Mouse (Mus musculus) intestine, embryonic 16.5 days (tissue): ENCODE results near the gene Sema3d. TPM values are rescaled to one million over a fixed set of nuclear protein-coding genes. Genes with fewer than 3 reads are reported as not detected.

ENCODE experiments used
- ATAC-seq: fragments of 200-750 bp; cut with Nextera tagmentation; 2 replicates; pipeline ENCODE4 v1.8.0; 2017; ENCODE audit warnings: moderate TSS enrichment, moderate library complexity
- H3K27ac ChIP-seq: fragments of 300-500 bp; sonication (generic); 2 replicates; pipeline ENCODE4 v1.5.1; 2014; ENCODE audit warnings: mild to moderate bottlenecking, low read length
- H3K27me3 ChIP-seq: fragments of 300-500 bp; sonication (generic); replicated peaks from 2 replicates; pipeline ENCODE4 v1.6.1; 2014; ENCODE audit warnings: low read length, control low read depth, mixed read lengths; ENCODE audit not compliant: control insufficient read depth, insufficient read depth
- H3K36me3 ChIP-seq: fragments of 300-500 bp; sonication (generic); 2 replicates; pipeline ENCODE4 v1.6.1; 2014; ENCODE audit warnings: low read length, control low read depth; ENCODE audit not compliant: control insufficient read depth, insufficient read depth
- H3K4me1 ChIP-seq: fragments of 300-500 bp; sonication (generic); 2 replicates; pipeline ENCODE4 v1.6.1; 2014; ENCODE audit warnings: low read length, control low read depth, mixed read lengths; ENCODE audit not compliant: control insufficient read depth, insufficient read depth
- H3K4me2 ChIP-seq: fragments of 300-500 bp; sonication (generic); 2 replicates; pipeline ENCODE4 v1.6.1; 2014; ENCODE audit warnings: low read depth, low read length, control low read depth
- H3K4me3 ChIP-seq: fragments of 300-500 bp; sonication (generic); 2 replicates; pipeline ENCODE4 v1.5.1; 2014; ENCODE audit warnings: mild to moderate bottlenecking, low read length
- H3K9ac ChIP-seq: fragments of 300-500 bp; sonication (generic); 2 replicates; pipeline ENCODE4 v1.6.1; 2014; ENCODE audit warnings: low read depth, low read length
- H3K9me3 ChIP-seq: fragments of 300-500 bp; sonication (generic); 2 replicates; pipeline ENCODE4 v1.6.1; 2016; ENCODE audit warnings: low read length, control low read depth; ENCODE audit not compliant: control insufficient read depth
- WGBS: fragments of 180-500 bp; shearing (Covaris S2); extraction: QIAGEN DNeasy Blood & Tissue Kit; methylation state at CpG from one replicate; pipeline ENCODE4 v1.1.7; 2014; 5-methylcytosine and 5-hydroxymethylcytosine counted together
- polyA plus RNA-seq: library from polyadenylated mRNA; unstranded; fragments of >200 nt; fragmentation: Nextera tagmentation; extraction: Ambion mirVana; gene quantifications from 2 replicates; pipeline ENCODE4 v1.2.1, GENCODE M21; 2015

Gene Sema3d
- polyA plus RNA-seq, 1 experiment from 2014 or later = 7.3 TPM

DNA sequence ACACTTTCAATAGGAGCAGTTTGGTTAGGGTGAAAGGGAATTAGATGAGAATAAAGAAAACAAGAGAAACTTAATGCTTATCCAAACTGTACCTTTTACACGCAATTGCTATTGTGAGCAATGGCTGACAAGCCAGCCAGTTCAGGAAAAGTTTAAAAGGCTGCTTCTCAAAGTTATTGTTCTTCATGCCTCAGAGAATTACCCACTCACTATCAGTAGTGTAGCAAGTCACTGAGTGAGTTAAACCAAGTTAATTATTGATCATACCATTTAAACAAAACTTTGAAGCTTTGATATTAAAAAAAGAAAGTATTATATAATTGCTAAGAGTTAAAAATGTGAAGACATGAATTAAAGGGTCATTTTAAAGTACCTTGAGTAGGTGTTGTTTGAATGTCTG, 108.5 kb downstream of the Sema3d start:
- no peaks in the 10 kb centered on the region for H3K27me3 ChIP-seq
- H3K9me3 ChIP-seq = no peaks in the 10 kb centered on the region
- WGBS = 67% methylated on average over 1 of the region's 1 CpGs
- no peaks in the 10 kb centered on the region for H3K36me3 ChIP-seq
- H3K4me3 ChIP-seq = no peak overlapping the region
- H3K4me1 ChIP-seq = no peaks in the 10 kb centered on the region
- no peak overlapping the region for H3K9ac ChIP-seq
- H3K4me2 ChIP-seq = no peak overlapping the region
- no peak for ATAC-seq
- no peak overlapping the region for H3K27ac ChIP-seq

DNA sequence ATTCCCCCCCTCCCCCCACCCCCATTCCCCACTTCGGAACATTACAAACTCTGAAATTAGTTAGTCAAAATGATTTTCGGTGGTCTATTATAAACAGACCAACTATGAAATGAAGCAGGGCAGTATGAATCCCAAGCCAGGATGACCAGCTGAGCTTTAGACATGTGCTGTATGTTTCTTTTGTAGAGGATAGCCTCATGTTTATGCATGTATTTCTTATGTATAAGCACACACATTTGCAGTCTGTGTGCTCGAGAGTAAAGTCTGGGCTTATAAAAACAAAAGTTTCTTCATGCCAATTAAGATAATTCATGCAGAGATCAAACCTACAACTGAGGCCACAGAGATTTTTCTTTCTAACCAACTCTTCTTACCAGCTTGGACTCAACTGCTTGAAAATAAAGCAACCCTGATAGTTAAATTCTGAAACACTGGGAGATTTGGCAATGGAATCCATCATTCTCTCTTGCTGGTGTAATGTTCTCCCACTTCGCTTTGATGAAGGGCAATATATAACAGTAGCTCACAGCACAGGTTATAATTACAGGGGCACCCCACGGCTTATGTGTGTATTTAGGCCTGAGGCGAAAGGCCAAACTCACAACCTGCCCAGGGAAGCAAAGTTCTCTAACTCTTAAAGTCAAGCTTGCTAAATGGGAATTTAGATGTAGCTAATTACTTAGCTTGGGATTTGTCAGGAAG, 115.2 kb downstream of the Sema3d start:
- Histone ChIP-seq H3K4me2 (no peak overlapping the region), H3K9me3 (no peaks in the 10 kb centered on the region), H3K4me1 (no peaks in the 10 kb centered on the region; the same call in 1 of the 2 replicates), H3K27ac (no peak overlapping the region), H3K4me3 (no peak overlapping the region), H3K27me3 (no peaks in the 10 kb centered on the region), H3K9ac (no peak overlapping the region), H3K36me3 (no peaks in the 10 kb centered on the region)
- no peak for ATAC-seq
- 65% methylated on average over 6 of the region's 6 CpGs for WGBS

DNA sequence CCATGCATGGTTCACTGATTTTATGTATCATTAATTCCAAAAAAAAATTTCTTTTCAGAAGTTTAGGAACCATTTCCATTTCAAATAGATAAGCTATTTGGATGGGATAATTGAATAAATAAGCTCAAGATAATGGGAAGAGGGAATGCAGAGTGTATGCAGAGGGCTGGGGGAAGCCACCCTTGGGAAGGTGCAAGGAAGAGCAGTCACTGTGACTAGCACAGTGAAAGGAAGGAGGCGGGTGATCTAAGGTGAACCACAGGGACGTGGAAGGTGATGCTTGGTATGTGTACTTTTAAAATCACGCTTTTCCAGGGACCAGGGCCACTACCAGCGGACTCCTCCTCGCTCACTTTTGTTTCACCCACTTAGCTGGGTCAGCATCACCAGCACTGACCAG, 115.9 kb downstream of the Sema3d start:
- WGBS = 91% methylated on average over 5 of the region's 5 CpGs
- no peak overlapping the region for H3K4me3 ChIP-seq
- no peaks in the 10 kb centered on the region; the same call in 1 of the 2 replicates for H3K4me1 ChIP-seq
- no peak overlapping the region for H3K9ac ChIP-seq
- no peaks in the 10 kb centered on the region for H3K27me3 ChIP-seq
- H3K9me3 ChIP-seq = no peaks in the 10 kb centered on the region
- no peak for ATAC-seq
- H3K36me3 ChIP-seq = no peaks in the 10 kb centered on the region
- no peak overlapping the region for H3K4me2 ChIP-seq
- H3K27ac ChIP-seq = no peak overlapping the region

DNA sequence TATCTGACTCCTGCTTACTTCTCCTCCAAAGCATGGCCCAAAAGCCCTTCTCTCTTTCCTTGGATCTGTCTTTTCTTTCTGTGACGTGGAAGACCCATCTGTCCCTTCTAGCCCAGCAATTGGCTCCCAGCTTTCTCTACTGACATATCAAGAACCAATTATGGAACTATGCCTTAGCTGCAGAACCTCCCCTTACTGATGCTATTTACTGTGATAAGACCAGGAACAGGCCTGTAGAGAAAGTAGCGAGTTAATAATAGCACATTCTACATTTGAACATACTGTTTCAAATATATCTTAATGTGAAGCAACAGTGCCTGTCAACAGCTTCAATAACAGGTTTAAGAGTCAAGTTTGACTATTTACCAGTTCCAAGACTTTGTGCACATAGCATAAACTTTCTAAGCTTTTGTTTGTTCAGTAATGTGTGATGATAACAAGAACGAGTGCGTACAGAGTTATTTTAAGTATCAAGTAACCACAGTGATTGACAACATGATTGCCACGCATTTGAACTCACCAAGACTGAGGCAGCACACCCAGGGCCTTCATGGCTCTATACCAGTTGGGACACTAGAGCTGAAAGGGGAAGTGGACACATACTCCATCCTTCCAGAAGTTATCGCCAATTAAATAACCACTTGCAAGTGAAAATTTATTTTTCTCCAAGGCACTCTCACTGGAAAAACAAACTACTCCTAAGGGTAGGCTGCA, 116.8 kb downstream of the Sema3d start:
- no peaks in the 10 kb centered on the region; the same call in 1 of the 2 replicates for H3K4me1 ChIP-seq
- H3K4me3 ChIP-seq = no peak overlapping the region
- no peak overlapping the region for H3K27ac ChIP-seq
- no peak for ATAC-seq
- H3K27me3 ChIP-seq = no peaks in the 10 kb centered on the region
- H3K36me3 ChIP-seq = no peaks in the 10 kb centered on the region
- H3K9ac ChIP-seq = no peak overlapping the region
- H3K4me2 ChIP-seq = no peak overlapping the region
- no peaks in the 10 kb centered on the region for H3K9me3 ChIP-seq
- WGBS = 75% methylated on average over 6 of the region's 6 CpGs

DNA sequence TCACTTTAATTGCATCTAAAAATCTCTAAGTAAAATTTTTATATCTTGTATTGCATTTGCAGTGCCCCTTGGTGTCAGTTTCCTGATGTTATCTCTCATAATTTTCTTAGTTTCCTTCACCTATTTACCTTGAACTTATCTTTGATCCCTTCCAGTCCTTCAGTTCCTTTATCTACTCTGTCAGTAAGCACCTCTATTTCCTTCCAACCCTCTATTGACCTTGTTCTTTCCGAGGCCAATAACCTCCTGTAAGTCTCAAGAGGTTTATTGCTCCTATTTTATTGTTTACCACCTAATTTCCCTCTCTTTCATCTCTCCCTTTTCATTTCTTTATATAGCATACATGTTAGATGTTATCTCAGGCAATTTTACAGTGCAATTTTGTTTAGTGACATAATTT, 129.3 kb downstream of the Sema3d start:
- WGBS = 32% methylated on average over 1 of the region's 1 CpGs

DNA sequence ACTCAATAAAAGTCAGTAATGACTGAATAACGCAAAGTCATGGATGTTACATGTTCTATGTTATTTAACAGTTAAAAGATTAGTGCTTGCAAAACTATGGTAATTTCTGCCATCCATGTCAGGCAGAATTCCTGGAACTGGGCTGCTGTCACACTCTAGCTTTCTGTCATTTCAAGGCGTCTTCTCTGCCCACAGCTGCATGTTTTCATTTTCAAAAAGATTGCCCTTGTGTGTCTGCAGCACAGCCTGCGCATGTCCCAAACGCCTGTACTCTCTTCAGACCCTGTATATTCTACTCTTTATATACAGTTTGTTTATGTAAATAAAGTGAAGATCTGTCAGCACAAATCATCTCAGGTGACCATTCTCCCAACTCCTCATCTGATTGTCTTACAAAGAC, 132.1 kb downstream of the Sema3d start:
- no peaks in the 10 kb centered on the region for H3K36me3 ChIP-seq
- no peak for ATAC-seq
- no peaks in the 10 kb centered on the region for H3K4me1 ChIP-seq
- no peak overlapping the region for H3K27ac ChIP-seq
- no peak overlapping the region for H3K4me2 ChIP-seq
- no peak overlapping the region for H3K4me3 ChIP-seq
- no peak overlapping the region for H3K9ac ChIP-seq
- no peaks in the 10 kb centered on the region for H3K9me3 ChIP-seq
- H3K27me3 ChIP-seq = no peaks in the 10 kb centered on the region
- 67% methylated on average over 4 of the region's 4 CpGs for WGBS

More for the DNA sequence above, 129.3 kb downstream of the Sema3d start:
- Histone ChIP-seq H3K36me3 (no peaks in the 10 kb centered on the region), H3K9me3 (no peaks in the 10 kb centered on the region), H3K4me3 (no peak overlapping the region), H3K4me2 (no peak overlapping the region), H3K4me1 (peaks cover 4% of the 10 kb centered on the region; the same call in 1 of the 2 replicates), H3K9ac (no peak overlapping the region), H3K27ac (no peak overlapping the region), H3K27me3 (no peaks in the 10 kb centered on the region)
- ATAC-seq = peak; percentile 89

DNA sequence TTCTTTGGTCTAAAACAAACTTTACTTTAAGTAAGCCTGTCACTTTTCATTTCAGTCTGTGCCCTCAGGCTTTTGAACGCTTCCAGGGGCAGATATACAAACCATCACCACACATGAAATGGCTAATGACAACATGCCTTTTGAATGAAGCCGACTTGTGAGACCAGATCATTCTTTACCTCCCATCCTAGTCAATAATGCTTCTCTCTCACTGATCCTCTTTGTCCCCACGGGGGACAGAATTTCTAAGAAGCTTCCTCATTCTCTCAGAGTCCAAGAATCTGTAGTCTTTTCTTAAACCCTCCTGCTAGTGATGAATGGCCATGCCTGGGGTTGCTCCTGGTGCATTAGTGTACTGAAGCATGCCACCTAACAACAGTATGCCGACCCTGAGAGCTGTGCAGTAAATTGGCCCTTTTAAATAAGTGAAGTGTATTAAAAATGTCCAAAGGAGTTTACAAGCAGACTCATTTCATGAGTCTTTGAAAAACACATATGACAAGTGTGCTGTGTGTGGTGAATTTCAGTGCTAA, 142.1 kb downstream of the Sema3d start:
- Histone ChIP-seq H3K9me3 (no peaks in the 10 kb centered on the region), H3K4me2 (no peak overlapping the region), H3K36me3 (no peaks in the 10 kb centered on the region), H3K27me3 (no peaks in the 10 kb centered on the region), H3K4me3 (no peak overlapping the region), H3K9ac (no peak overlapping the region), H3K27ac (no peak overlapping the region), H3K4me1 (no peaks in the 10 kb centered on the region)
- ATAC-seq = no peak
- WGBS = 23% methylated on average over 4 of the region's 4 CpGs

DNA sequence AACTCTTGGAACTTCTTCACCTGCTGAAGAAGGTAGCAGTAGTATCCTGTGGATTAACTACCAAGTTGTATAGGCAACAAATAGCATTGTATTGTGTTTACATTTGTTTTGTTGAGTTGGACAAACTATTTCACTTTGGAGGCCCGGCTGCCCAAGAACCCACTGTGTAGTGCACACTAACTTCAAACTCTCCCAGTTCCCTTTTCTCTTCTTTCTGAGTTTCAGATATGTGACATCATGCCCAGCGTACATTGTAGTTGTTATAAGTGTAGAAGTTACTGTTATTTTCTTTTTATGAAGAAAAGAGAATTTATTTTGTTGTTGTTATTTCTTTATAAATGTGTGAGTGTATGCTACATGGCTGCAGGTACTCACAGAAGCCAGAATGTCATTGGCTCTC, 145.4 kb downstream of the Sema3d start:
- WGBS = 97% methylated on average over 2 of the region's 2 CpGs

DNA sequence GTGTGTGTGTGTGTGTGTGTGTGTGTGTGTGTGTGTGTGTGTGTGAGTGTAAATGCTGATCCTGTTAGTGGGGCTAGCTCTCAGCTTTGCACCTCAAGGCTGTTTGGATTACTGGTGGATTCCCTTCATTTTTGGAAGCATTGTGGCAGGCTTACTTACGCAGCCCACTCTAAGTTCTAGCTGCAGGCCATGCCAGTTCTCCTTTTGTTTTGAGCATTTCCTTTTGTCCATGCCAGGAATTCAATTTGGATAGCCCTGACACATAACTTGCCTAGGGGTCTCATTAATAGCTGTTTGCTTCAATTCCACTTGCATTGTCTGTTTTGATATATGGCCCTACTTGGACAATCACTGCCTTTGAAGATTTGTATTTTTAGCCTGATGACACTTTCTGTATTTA, 146.6 kb downstream of the Sema3d start:
- H3K36me3 ChIP-seq = no peaks in the 10 kb centered on the region
- H3K4me3 ChIP-seq = no peak overlapping the region
- no peaks in the 10 kb centered on the region for H3K4me1 ChIP-seq
- H3K27me3 ChIP-seq = no peaks in the 10 kb centered on the region
- H3K9me3 ChIP-seq = no peaks in the 10 kb centered on the region
- H3K4me2 ChIP-seq = no peak overlapping the region
- no peak overlapping the region for H3K9ac ChIP-seq
- H3K27ac ChIP-seq = no peak overlapping the region
- 82% methylated on average over 1 of the region's 1 CpGs for WGBS
- ATAC-seq = no peak

More for the DNA sequence above, 145.4 kb downstream of the Sema3d start:
- Histone ChIP-seq H3K4me3 (no peak overlapping the region), H3K4me1 (no peaks in the 10 kb centered on the region), H3K9me3 (no peaks in the 10 kb centered on the region), H3K27me3 (no peaks in the 10 kb centered on the region), H3K4me2 (no peak overlapping the region), H3K36me3 (no peaks in the 10 kb centered on the region), H3K9ac (no peak overlapping the region), H3K27ac (no peak overlapping the region)
- no peak for ATAC-seq
